Mouse (Mus musculus): ENCODE results near the gene Timp1. TPM values are rescaled to one million over a fixed set of nuclear protein-coding genes. Genes with fewer than 3 reads are reported as not detected.

Timp1 gene
- total RNA-seq, 1 experiment from 2014 or later: not detected

DNA sequence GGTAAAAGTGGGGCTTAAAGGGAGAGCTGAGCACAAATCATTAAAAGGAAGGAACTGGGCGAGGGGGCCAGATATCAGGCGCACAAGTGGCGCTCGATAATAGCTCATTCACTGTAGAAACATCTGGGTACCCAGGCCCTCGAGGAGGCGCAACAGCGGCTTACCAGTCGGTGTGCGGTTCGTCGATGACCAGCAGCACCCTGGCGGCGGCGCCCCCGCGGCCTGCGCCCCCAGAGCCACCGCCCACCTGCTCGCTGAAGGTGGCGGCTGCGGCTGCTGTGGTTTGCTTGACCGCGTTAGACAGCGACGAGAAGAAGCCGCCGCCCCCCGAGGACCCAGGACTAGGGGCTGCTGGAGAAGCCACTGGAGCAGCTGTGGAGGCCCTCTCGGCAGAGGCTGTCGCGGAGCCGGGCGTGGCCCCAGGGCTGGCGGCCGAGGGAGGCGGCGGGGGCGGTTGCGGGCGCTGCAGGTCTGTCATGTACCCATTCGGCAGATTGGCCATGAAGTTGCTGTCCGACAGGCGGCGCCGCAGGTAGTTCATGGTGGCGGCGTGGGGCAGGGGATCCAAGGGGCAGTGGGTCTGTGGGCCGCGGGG lies 50.4 kb downstream of the Timp1 start:
- ATAC-seq (replicated peaks in 1 of 2; ENCODE audit: insufficient read depth in 1 of 2, low FRiP score in 2 of 2, low TSS enrichment in 1 of 2, low read depth in 1 of 2, poor library complexity in 2 of 2, severe bottlenecking in 2 of 2): no peak

DNA sequence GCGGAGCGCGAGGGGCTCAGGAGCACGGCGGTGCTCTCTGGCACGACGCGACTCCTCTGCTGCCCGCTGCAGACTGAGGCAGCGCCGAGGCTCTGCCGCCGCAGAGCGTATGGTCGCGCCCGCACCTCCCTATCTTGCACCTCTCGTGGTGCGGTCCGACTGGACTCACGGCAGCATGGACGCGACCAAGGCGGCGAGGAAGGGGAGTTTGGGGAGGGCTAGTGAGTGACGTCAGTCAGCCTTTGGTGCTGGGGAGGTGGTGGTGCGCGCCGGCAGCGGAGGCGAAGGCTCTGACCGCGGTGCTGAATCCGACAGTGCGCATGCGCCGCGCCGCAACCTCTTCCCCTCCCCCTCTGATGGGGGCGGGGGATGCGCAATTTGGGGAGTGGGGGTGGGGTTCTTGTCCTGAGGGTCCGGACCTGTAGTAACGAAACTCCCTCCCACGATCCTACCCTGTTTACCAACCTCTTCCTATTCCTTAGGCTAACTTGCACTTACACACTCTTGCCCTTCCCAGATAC lies 50.9 kb downstream of the Timp1 start, which contains the start of gene Syn1:
Gene Syn1, minus strand, starts transcription at position 161 of the 521 bp plus-strand sequence.
- ATAC-seq (replicated peaks in 1 of 2; ENCODE audit: insufficient read depth in 1 of 2, low FRiP score in 2 of 2, low TSS enrichment in 1 of 2, low read depth in 1 of 2, poor library complexity in 2 of 2, severe bottlenecking in 2 of 2): peak; percentile 89 to 99

DNA sequence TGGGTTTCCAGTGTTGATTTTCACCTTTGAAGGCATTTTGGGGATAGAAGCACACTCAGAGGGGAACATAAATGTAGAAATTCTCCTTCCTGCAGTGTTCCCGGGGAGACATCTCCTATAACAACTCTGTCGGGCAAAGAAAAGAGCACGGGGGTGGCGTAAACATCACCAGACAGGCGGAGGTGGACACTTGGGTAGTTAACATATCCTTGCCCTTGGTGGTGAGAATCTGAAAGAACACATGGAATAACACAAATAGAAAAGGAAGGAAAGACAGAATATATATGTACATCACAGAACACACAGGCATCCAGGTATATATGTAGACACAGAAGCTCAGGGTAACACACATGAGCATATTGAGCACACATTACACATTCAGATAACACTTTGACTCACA lies 51.4 kb downstream of the Timp1 start:
- ATAC-seq (replicated peaks in 1 of 2; ENCODE audit: insufficient read depth in 1 of 2, low FRiP score in 2 of 2, low TSS enrichment in 1 of 2, low read depth in 1 of 2, poor library complexity in 2 of 2, severe bottlenecking in 2 of 2): no peak

DNA sequence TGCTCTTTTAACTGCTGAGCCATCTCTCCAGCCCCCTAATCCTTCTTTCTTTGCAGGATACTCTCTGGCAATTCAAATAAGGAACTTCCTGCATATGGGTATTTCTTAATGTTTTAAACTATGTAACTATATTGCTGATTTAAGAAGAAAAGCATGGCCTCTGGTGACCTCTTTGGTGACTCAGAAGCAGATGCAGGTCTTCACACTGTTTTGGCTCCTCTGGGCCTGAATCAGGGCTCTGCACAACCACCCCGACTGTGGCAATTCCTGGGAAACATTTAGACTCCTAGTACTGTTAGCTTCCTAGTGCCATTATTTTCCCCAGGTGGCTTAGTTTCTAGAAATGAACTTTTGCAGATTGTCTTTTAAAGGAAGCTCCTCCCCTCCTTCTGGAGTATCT lies 53.5 kb downstream of the Timp1 start:
- no peak for ATAC-seq (replicated peaks in 1 of 2; ENCODE audit: insufficient read depth in 1 of 2, low FRiP score in 2 of 2, low TSS enrichment in 1 of 2, low read depth in 1 of 2, poor library complexity in 2 of 2, severe bottlenecking in 2 of 2)

Other genes with a start within 250 kb of the Timp1 start
- 144 and 174 TPM in 2 replicates for gene Uba1, start 211.8 kb upstream of the Timp1 start, total RNA-seq (2017)
- 37.0 and 41.0 TPM in 2 replicates for gene Cdk16, start 182.2 kb upstream of the Timp1 start, total RNA-seq (2017)
- 36.5 and 44.2 TPM in 2 replicates for gene Usp11, start 166.3 kb upstream of the Timp1 start, total RNA-seq (2017)
- 38.7 and 51.7 TPM in 2 replicates for gene Araf, start 72.4 kb upstream of the Timp1 start, total RNA-seq (2017)
- not detected in 2 replicates for gene Syn1, start 50.8 kb downstream of the Timp1 start, total RNA-seq (2017)
- 10.0 and 17.5 TPM in 2 replicates for gene Cfp, start 61.4 kb downstream of the Timp1 start, total RNA-seq (2017)
- gene Elk1, start 80.4 kb downstream of the Timp1 start, total RNA-seq (2017): 4.4 and 6.7 TPM in 2 replicates
- gene Uxt, start 91.9 kb downstream of the Timp1 start, total RNA-seq (2017): 20.3 and 39.4 TPM in 2 replicates
- 22.3 and 23.6 TPM in 2 replicates for gene Zfp182, start 192.2 kb downstream of the Timp1 start, total RNA-seq (2017)
- gene Spaca5, start 198.2 kb downstream of the Timp1 start, total RNA-seq (2017): not detected in 2 replicates
- gene Zfp300, start 219.4 kb downstream of the Timp1 start, total RNA-seq (2017): 1.7 and 1.9 TPM in 2 replicates
- gene Ssxa1, start 245.7 kb downstream of the Timp1 start, total RNA-seq (2017): not detected in 2 replicates

Data from hematopoietic stem cell, adult 5-6 weeks (primary cell).